Mouse (Mus musculus) neural tube, embryonic 12.5 days (tissue): ENCODE data around the gene Muc1. TPM values are rescaled to one million over a fixed set of nuclear protein-coding genes. Genes with fewer than 3 reads are reported as not detected.

ENCODE experiments used
- ATAC-seq: fragments of 200-750 bp; cut with Nextera tagmentation; 2 replicates; pipeline ENCODE4 v1.8.0; 2017; ENCODE audit warnings: low read depth, mild to moderate bottlenecking, moderate TSS enrichment, moderate library complexity; ENCODE audit not compliant: low FRiP score
- H3K27ac ChIP-seq: fragments of 300-500 bp; sonication (generic); 2 replicates; pipeline ENCODE4 v1.5.1; 2016
- H3K27me3 ChIP-seq: fragments of 300-500 bp; sonication (generic); replicated peaks from 2 replicates; pipeline ENCODE4 v1.6.1; 2016; ENCODE audit warnings: mild to moderate bottlenecking
- H3K36me3 ChIP-seq: fragments of 300-500 bp; sonication (generic); 2 replicates; pipeline ENCODE4 v1.6.1; 2016; ENCODE audit warnings: mild to moderate bottlenecking
- H3K4me1 ChIP-seq: fragments of 300-500 bp; sonication (generic); 2 replicates; pipeline ENCODE4 v1.6.1; 2016
- H3K4me2 ChIP-seq: fragments of 300-500 bp; sonication (generic); replicated peaks from 2 replicates; pipeline ENCODE4 v1.6.1; 2016; ENCODE audit warnings: mild to moderate bottlenecking
- H3K4me3 ChIP-seq: fragments of 300-500 bp; sonication (generic); 2 replicates; pipeline ENCODE4 v1.5.1; 2016
- H3K9ac ChIP-seq: fragments of 300-500 bp; sonication (generic); 2 replicates; pipeline ENCODE4 v1.6.1; 2016; ENCODE audit warnings: mild to moderate bottlenecking
- H3K9me3 ChIP-seq: fragments of 300-500 bp; sonication (generic); 2 replicates; pipeline ENCODE4 v1.6.1; 2016; ENCODE audit warnings: mild to moderate bottlenecking
- WGBS: fragments of 180-500 bp; shearing (Covaris S2); methylation state at CpG from one replicate; pipeline ENCODE4 v1.1.7; 2016; 5-methylcytosine and 5-hydroxymethylcytosine counted together
- polyA plus RNA-seq: library from polyadenylated mRNA; unstranded; fragments of >200 nt; fragmentation: Nextera tagmentation; extraction: Ambion mirVana; gene quantifications from 2 replicates; pipeline ENCODE4 v1.2.1, GENCODE M21; 2016

Muc1 gene
- polyA plus RNA-seq, 1 experiment from 2014 or later: 0.84 TPM

DNA sequence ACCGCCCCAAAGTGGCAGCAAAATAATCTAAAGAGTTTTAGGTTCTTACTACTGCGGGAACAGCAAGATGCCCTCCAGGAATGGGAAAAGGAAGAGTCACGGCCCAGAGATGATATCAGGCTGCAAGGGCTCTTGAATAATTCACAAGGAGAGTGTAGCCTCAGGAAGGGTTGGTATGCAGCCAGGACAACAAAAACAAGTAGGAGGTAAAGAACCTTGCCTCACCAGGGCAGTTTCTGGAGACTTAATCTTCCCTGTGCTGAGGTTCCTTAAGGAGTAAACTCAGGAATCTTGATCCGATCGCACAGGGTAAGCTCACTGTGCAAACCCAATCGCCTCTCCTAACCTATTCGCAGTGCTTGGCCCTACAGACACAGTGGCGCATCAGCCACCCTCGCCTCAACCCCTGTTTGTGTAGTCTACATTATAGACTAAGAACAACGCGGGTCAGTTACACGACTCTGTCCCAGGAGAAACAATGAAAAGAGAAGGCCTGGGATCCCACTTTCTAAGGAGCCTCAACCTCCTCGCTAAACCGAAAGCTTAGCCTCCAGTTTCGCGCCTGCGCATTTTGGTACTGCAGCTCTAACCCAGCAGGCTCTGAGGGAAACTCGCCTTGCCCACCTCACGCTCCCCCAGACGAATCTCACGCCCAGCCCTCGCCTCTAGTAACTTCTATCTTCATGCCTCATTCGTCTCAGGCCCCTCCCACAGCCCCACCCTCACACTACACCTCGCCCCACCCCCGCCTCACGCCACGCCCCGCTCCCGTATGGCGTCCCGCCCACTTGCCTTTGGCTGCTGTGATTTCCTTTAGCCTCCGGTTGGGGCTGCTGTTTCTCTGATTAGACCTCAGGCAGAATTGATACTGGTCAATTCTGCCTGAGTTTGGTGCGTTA lies 32.6 kb upstream of the Muc1 start:
- Histone ChIP-seq H3K27ac (peak overlapping the region; percentile 38; the same call in 1 of the 2 replicates), H3K4me1 (0 out of 2 replicates have a peak, but pooled peaks cover 6% of the 10 kb centered on the region), H3K9ac (peak overlapping the region; percentile 40), H3K9me3 (no peaks in the 10 kb centered on the region), H3K36me3 (no peaks in the 10 kb centered on the region), H3K27me3 (no peaks in the 10 kb centered on the region), H3K4me3 (peak overlapping the region; percentile 22), H3K4me2 (peak overlapping the region; percentile 59)
- WGBS: 9% methylated on average over 33 of the region's 33 CpGs
- ATAC-seq: peak; percentile 94

GRCm38 (mm10) chr3:89199839-89200238 lies 29.0 kb upstream of the Muc1 start:
- H3K27me3 ChIP-seq: no peaks in the 10 kb centered on the region

DNA sequence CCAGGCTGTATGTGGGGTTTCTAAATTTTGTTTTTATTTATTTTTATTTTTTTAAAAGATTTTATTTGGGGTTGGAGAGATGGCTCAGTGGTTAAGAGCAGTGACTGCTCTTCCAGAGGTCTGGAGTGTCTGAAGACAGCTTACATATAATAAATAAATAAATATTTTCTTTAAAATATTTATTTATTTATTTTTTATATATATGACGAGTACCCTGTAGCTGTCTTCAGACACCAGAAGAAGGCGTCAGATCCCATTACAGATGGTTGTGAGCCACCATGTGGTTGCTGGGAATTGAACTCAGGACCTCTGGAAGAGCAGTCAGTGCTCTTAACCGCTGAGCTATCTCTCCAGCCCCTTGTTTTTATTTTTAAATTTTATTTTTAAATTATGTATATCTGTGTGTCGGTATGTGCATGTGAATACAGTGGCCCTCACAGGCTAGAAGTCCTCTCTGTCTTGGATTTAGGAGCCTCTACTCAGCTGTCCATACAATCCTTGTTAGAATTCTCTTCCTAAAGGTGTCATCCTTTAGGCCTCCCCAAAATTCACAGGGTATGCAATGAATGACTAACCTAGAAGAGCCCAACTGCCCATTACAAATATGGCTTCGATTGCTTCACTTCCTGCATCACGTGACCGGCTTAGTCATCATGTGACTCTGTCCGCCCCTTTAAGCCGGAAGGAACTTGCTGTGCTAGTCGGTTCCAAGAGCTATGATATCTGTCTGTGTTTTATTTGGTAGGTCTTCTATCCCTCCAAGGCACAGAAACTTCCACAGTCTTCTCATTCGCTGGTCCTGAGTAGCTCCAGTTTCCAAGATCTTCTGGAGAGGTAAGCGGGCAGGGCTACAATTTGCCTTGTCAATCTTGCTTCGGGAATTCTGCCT lies 26.4 kb upstream of the Muc1 start, which contains the start of gene Gba:
Gene Gba, plus strand, starts transcription at position 676 of the 889 bp plus-strand sequence.
- H3K9me3 ChIP-seq: no peaks in the 10 kb centered on the region
- H3K4me2 ChIP-seq: peak within 1 kb of the TSS; percentile 70
- peak; percentile 83 for ATAC-seq
- H3K27ac ChIP-seq: no peak within 1 kb of the TSS
- peaks cover 6% of the 10 kb centered on the region for H3K4me1 ChIP-seq
- no peaks in the 10 kb centered on the region for H3K27me3 ChIP-seq
- 28% methylated on average over 13 of the region's 13 CpGs for WGBS
- H3K9ac ChIP-seq: peak within 1 kb of the TSS; percentile 62
- H3K36me3 ChIP-seq: peaks cover 33% of the 10 kb centered on the region
- peak within 1 kb of the TSS; percentile 43 for H3K4me3 ChIP-seq

More at GRCm38 (mm10) chr3:89199839-89200238, 29.0 kb upstream of the Muc1 start:
- Histone ChIP-seq H3K9ac (no peak overlapping the region), H3K36me3 (peaks cover 7% of the 10 kb centered on the region; the same call in 1 of the 2 replicates), H3K27ac (no peak overlapping the region), H3K9me3 (no peaks in the 10 kb centered on the region), H3K4me2 (no peak overlapping the region), H3K4me1 (peaks cover 12% of the 10 kb centered on the region), H3K4me3 (no peak overlapping the region)
- no peak for ATAC-seq
- WGBS: 79% methylated on average over 3 of the region's 3 CpGs

DNA sequence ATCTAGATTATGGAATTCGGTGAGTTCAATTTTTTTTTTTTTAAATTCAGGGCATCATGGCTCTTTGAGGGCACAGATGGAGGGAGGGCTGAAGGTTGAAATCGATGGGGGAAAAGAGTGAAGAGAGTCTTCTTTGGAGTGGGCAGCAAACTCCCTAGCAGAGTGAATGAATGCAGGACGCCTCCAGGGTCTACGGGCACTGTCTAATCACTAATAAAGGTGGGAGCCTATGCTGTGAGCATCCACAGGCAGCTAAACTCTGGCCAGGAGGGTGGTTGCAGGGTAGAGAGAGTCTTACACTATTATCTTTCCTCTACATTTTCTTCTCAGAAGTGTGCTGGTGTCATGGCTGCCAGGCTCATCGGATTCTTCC lies 25.7 kb upstream of the Muc1 start:
- peaks cover 6% of the 10 kb centered on the region for H3K4me1 ChIP-seq
- H3K4me3 ChIP-seq: peak overlapping the region; percentile 43
- no peaks in the 10 kb centered on the region for H3K9me3 ChIP-seq
- H3K27ac ChIP-seq: no peak overlapping the region
- H3K27me3 ChIP-seq: no peaks in the 10 kb centered on the region
- peaks cover 39% of the 10 kb centered on the region for H3K36me3 ChIP-seq
- ATAC-seq: 0 out of 2 replicates have a peak, but pooled peaks have one; percentile 16
- H3K4me2 ChIP-seq: peak overlapping the region; percentile 70
- peak overlapping the region; percentile 62 for H3K9ac ChIP-seq
- 40% methylated on average over 5 of the region's 5 CpGs for WGBS

GRCm38 (mm10) chr3:89206079-89206478 lies 22.8 kb upstream of the Muc1 start:
- Histone ChIP-seq H3K27ac (no peak overlapping the region), H3K4me2 (no peak overlapping the region), H3K9ac (no peak overlapping the region), H3K9me3 (no peaks in the 10 kb centered on the region), H3K36me3 (peaks cover 69% of the 10 kb centered on the region), H3K4me1 (peaks cover 6% of the 10 kb centered on the region), H3K27me3 (no peaks in the 10 kb centered on the region), H3K4me3 (no peak overlapping the region)
- ATAC-seq: no peak
- 93% methylated on average over 7 of the region's 7 CpGs for WGBS

- Histone ChIP-seq H3K9ac (no peak overlapping the region), H3K4me3 (no peak overlapping the region), H3K4me1 (peaks cover 6% of the 10 kb centered on the region), H3K4me2 (no peak overlapping the region), H3K27me3 (no peaks in the 10 kb centered on the region), H3K27ac (no peak overlapping the region), H3K36me3 (peaks cover 70% of the 10 kb centered on the region), H3K9me3 (no peaks in the 10 kb centered on the region)
- no peak for ATAC-seq
- WGBS: 93% methylated on average over 2 of the region's 2 CpGs
Observed at GRCm38 (mm10) chr3:89206695-89207094, 22.2 kb upstream of the Muc1 start.

GRCm38 (mm10) chr3:89208075-89208657 lies 20.7 kb upstream of the Muc1 start:
- peaks cover 70% of the 10 kb centered on the region for H3K36me3 ChIP-seq

DNA sequence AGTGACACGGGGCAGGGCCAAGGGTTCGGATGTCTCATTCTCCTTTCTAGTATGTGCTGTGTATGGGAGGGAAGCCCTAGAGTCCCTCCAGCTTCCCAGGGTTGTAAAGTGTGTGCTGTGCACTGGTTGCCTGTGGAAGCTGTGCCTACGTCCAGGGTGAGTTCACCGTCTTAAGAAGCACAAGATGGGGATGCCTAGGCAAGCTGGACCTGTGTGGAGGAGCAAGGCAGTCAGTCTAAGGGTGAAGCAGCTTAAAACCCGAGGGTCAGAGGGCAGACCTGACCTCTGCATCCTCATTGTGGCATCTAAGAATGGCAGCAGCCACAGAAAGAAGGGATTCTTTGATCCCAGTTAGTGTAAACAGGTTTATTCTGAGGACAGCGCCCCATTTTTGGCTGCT lies 20.1 kb upstream of the Muc1 start:
- Histone ChIP-seq H3K4me1 (peaks cover 10% of the 10 kb centered on the region), H3K4me3 (no peak overlapping the region), H3K9me3 (no peaks in the 10 kb centered on the region), H3K4me2 (no peak overlapping the region), H3K27ac (no peak overlapping the region), H3K27me3 (no peaks in the 10 kb centered on the region), H3K9ac (0 out of 2 replicates have a peak overlapping the region, but pooled peaks have one; percentile 2), H3K36me3 (peaks cover 70% of the 10 kb centered on the region)
- 85% methylated on average over 6 of the region's 6 CpGs for WGBS
- no peak for ATAC-seq

More at GRCm38 (mm10) chr3:89208075-89208657, 20.7 kb upstream of the Muc1 start:
- 92% methylated on average over 13 of the region's 13 CpGs for WGBS
- Histone ChIP-seq H3K27ac (no peak overlapping the region), H3K4me1 (peaks cover 12% of the 10 kb centered on the region), H3K27me3 (no peaks in the 10 kb centered on the region), H3K4me2 (0 out of 2 replicates have a peak overlapping the region, but pooled peaks have one; percentile 3), H3K9ac (no peak overlapping the region), H3K4me3 (no peak overlapping the region), H3K9me3 (no peaks in the 10 kb centered on the region)
- ATAC-seq: no peak

DNA sequence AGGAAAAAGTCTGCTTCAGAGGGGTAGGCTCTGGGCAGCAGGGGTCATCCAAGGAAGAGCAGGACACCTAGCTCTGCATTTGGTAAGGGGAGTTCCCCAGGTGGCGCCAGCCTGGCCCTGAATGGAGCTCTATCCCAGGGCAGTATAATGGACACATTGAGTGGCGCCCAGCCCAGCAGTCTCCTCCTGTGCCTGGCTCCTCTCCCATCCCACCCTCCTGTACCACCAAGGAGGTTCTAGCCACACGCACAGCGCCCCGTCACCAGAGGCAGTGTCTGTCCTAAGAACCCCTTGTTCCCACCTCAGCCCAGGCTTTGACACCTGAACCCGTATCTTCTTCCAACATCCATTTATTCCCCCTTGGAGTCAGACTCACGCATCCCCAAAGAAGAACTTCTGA lies 19.1 kb upstream of the Muc1 start:
- no peak for ATAC-seq
- H3K27me3 ChIP-seq: no peaks in the 10 kb centered on the region
- no peaks in the 10 kb centered on the region for H3K9me3 ChIP-seq
- 91% methylated on average over 7 of the region's 7 CpGs for WGBS
- 0 out of 2 replicates have a peak overlapping the region, but pooled peaks have one; percentile 2 for H3K9ac ChIP-seq
- H3K4me3 ChIP-seq: no peak overlapping the region
- H3K4me2 ChIP-seq: no peak overlapping the region
- H3K36me3 ChIP-seq: peaks cover 63% of the 10 kb centered on the region
- H3K27ac ChIP-seq: no peak overlapping the region
- peaks cover 14% of the 10 kb centered on the region for H3K4me1 ChIP-seq

DNA sequence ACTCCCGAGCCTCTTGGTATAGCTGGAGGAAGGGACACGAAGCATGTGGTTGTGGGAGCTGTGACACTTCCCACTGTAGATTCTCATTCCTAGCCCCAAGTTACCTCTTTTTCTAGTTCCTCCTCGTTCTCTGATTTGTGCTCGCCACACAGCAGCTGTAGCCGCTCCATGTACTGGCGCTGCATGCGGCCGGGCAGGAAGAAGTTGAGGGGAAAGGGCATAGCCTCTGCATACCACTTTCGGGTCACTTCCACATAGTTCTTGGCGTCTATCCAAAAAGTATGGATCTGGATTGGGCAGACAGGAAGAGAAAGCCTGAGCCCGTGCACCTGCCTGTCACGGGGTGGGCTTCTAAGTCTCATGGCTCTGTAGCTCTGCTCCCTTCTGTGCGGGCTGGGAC lies 18.7 kb upstream of the Muc1 start:
- H3K36me3 ChIP-seq: peaks cover 59% of the 10 kb centered on the region
- WGBS: 92% methylated on average over 13 of the region's 13 CpGs
- no peak for ATAC-seq

GRCm38 (mm10) chr3:89210731-89211130 lies 18.1 kb upstream of the Muc1 start:
- Histone ChIP-seq H3K4me2 (no peak overlapping the region), H3K9ac (no peak overlapping the region), H3K36me3 (peaks cover 54% of the 10 kb centered on the region), H3K27me3 (no peaks in the 10 kb centered on the region), H3K4me3 (no peak overlapping the region), H3K27ac (no peak overlapping the region), H3K9me3 (no peaks in the 10 kb centered on the region), H3K4me1 (peaks cover 24% of the 10 kb centered on the region)
- WGBS: 88% methylated on average over 7 of the region's 7 CpGs
- no peak for ATAC-seq

More for the DNA sequence above, 18.7 kb upstream of the Muc1 start:
- Histone ChIP-seq H3K9me3 (no peaks in the 10 kb centered on the region), H3K27me3 (no peaks in the 10 kb centered on the region), H3K4me3 (no peak overlapping the region), H3K4me2 (no peak overlapping the region), H3K27ac (no peak overlapping the region), H3K9ac (no peak overlapping the region), H3K4me1 (peaks cover 19% of the 10 kb centered on the region)
